Mouse (Mus musculus) stomach, postnatal 0 days (tissue): ENCODE measurements around the gene Trabd2b.

ENCODE experiments used
- CTCF ChIP-seq: IDR thresholded peaks from 2 replicates; pipeline ENCODE4 v1.5.1; 2016; ENCODE audit warnings: antibody characterized with exemption, low read depth, mild to moderate bottlenecking, moderate library complexity
- EP300 ChIP-seq: optimal IDR thresholded peaks from 2 replicates; pipeline ENCODE3; 2016; ENCODE audit warnings: antibody characterized with exemption

GRCm38 (mm10) chr4:114547658-114548448, 141.3 kb downstream of the Trabd2b start:
- TF ChIP-seq CTCF (no peak), EP300 (no peak)
